10 mouse cellular contexts compared by ENCODE assay signal in the genomic region with DNA sequence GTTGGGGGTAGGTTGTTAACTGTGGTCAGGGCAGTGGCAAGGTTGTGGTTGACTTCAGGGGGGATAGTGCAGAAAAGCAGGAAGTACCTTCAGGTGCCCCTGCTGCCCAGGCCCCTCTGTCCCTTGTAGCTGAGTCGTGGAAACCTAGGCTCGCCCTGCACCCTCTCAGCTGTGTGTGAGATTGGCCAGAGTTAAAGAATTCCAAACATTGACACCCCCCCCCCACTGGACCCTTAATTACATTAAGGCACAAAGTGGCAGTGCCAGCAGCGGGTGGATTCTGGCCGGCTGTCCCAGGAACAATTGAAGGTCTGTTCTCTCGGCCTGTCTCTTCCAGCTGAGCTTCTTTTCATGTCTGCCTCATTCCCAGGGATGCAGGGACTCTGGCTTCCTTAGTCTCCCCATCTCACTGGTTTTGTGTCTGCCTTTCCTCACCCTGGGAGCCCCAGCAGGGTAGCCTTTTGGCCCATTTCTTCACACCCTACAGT. TPM values are rescaled to one million over a fixed set of nuclear protein-coding genes. Genes with fewer than 3 reads are reported as not detected.
DNase-seq lines count a peak whose midpoint lies in the region; ATAC-seq and TF ChIP-seq lines count a peak whose summit lies in the region.
"Had no signal": no experiment of that assay in that cellular context is flagged by ENCODE, and none has a peak within 500 bp of the region (broad histone marks: within the 10 kb centered on the region; RNA-seq: fewer than 3 reads in every experiment).

No protein-coding gene starts in this region.

- no peak for TF ChIP-seq CTCF in hindbrain, postnatal 0 days (IDR thresholded peaks at IDR 0.05; ENCODE audit: low read depth)

- no peaks in the 10 kb centered on the region for H3K27me3 ChIP-seq in lung, embryonic 15.5 days
- no peaks in the 10 kb centered on the region for H3K27me3 ChIP-seq in forebrain, embryonic 11.5 days (ENCODE audit: control insufficient read depth, insufficient read depth, low read length)
- no peaks in the 10 kb centered on the region for H3K27me3 ChIP-seq in hindbrain, postnatal 0 days (ENCODE audit: insufficient read depth, low read length)
- no peaks in the 10 kb centered on the region for H3K27me3 ChIP-seq in neural tube, embryonic 13.5 days

- WGBS in lung, embryonic 15.5 days = 43% methylated on average over 5 of the region's 5 CpGs
- WGBS in forebrain, embryonic 11.5 days = 4% methylated on average over 5 of the region's 5 CpGs
- 20% methylated on average over 5 of the region's 5 CpGs for WGBS in hindbrain, postnatal 0 days
- 11% methylated on average over 5 of the region's 5 CpGs for WGBS in neural tube, embryonic 13.5 days

- no peak for DNase-seq in lung, postnatal 36 days
- no peak for DNase-seq in forebrain, embryonic 11.5 days (ENCODE audit: low spot score)
- DNase-seq in hindbrain, postnatal 0 days (ENCODE audit: low spot score) = peak; percentile 78
- DNase-seq in ovary, postnatal 10 days (ENCODE audit: low spot score) = no peak
- DNase-seq in heart, postnatal 36 days = no peak
- no peak for DNase-seq in yolk sac, embryonic 10.5 days (ENCODE audit: low spot score)
- DNase-seq: kidney, adult 18-20 months had no signal

- no peak overlapping the region for H3K9ac ChIP-seq in lung, embryonic 15.5 days
- no peak overlapping the region for H3K9ac ChIP-seq in forebrain, embryonic 11.5 days (ENCODE audit: low read length)
- no peak overlapping the region for H3K9ac ChIP-seq in hindbrain, postnatal 0 days (replicated peaks; ENCODE audit: low read length)
- no peak overlapping the region for H3K9ac ChIP-seq in neural tube, embryonic 13.5 days
- H3K9ac ChIP-seq: liver, embryonic 15.5 days had no signal

- H3K36me3 ChIP-seq in lung, embryonic 15.5 days = no peaks in the 10 kb centered on the region
- H3K36me3 ChIP-seq in forebrain, embryonic 11.5 days (ENCODE audit: control insufficient read depth, insufficient read depth, low read length) = no peaks in the 10 kb centered on the region
- no peaks in the 10 kb centered on the region for H3K36me3 ChIP-seq in hindbrain, postnatal 0 days (ENCODE audit: insufficient read depth, low read length)
- H3K36me3 ChIP-seq in neural tube, embryonic 13.5 days = no peaks in the 10 kb centered on the region
- H3K36me3 ChIP-seq: liver, embryonic 15.5 days had no signal

- H3K4me1 ChIP-seq in lung, embryonic 15.5 days = peaks cover 20% of the 10 kb centered on the region
- peaks cover 30% of the 10 kb centered on the region for H3K4me1 ChIP-seq in forebrain, embryonic 11.5 days (replicated peaks; ENCODE audit: control insufficient read depth, insufficient read depth, low read length)
- peaks cover 7% of the 10 kb centered on the region; the same call in 1 of the 2 replicates for H3K4me1 ChIP-seq in hindbrain, postnatal 0 days (ENCODE audit: insufficient read depth, low read length)
- peaks cover 67% of the 10 kb centered on the region for H3K4me1 ChIP-seq in neural tube, embryonic 13.5 days (replicated peaks)

- peak overlapping the region; percentile 41; the same call in 1 of the 2 replicates for H3K27ac ChIP-seq in lung, embryonic 15.5 days
- H3K27ac ChIP-seq in forebrain, embryonic 11.5 days (ENCODE audit: low read depth, low read length) = peak overlapping the region; percentile 37
- H3K27ac ChIP-seq in hindbrain, postnatal 0 days = peak overlapping the region; percentile 62
- peak overlapping the region; percentile 83 for H3K27ac ChIP-seq in neural tube, embryonic 13.5 days (replicated peaks)
- H3K27ac ChIP-seq: liver, embryonic 15.5 days had no signal

- no peaks in the 10 kb centered on the region for H3K9me3 ChIP-seq in lung, embryonic 15.5 days
- no peaks in the 10 kb centered on the region for H3K9me3 ChIP-seq in forebrain, embryonic 11.5 days (ENCODE audit: control insufficient read depth, low read length)
- no peaks in the 10 kb centered on the region for H3K9me3 ChIP-seq in hindbrain, postnatal 0 days (ENCODE audit: low read length)
- no peaks in the 10 kb centered on the region for H3K9me3 ChIP-seq in neural tube, embryonic 13.5 days
- H3K9me3 ChIP-seq: liver, embryonic 15.5 days had no signal

- no peak overlapping the region for H3K4me3 ChIP-seq in lung, embryonic 15.5 days
- H3K4me3 ChIP-seq in forebrain, embryonic 11.5 days (ENCODE audit: low read depth, low read length) = no peak overlapping the region
- no peak overlapping the region for H3K4me3 ChIP-seq in hindbrain, postnatal 0 days (ENCODE audit: low read length)
- no peak overlapping the region for H3K4me3 ChIP-seq in neural tube, embryonic 13.5 days
- H3K4me3 ChIP-seq: liver, embryonic 15.5 days had no signal

- H3K4me2 ChIP-seq in lung, embryonic 15.5 days = no peak overlapping the region
- H3K4me2 ChIP-seq in forebrain, embryonic 11.5 days (ENCODE audit: low read depth, low read length, severe bottlenecking) = peak overlapping the region; percentile 15; the same call in 1 of the 2 replicates
- H3K4me2 ChIP-seq in hindbrain, postnatal 0 days (ENCODE audit: low read depth, low read length) = no peak overlapping the region
- H3K4me2 ChIP-seq in neural tube, embryonic 13.5 days = no peak overlapping the region
- H3K4me2 ChIP-seq: liver, embryonic 15.5 days had no signal

- no peak for ATAC-seq in lung, embryonic 15.5 days (ENCODE audit: borderline replicate concordance, extremely low read depth, low FRiP score, low TSS enrichment)
- ATAC-seq in forebrain, embryonic 11.5 days (replicated peaks; ENCODE audit: low FRiP score) = peak; percentile 18; the same call in 1 of the 2 replicates
- ATAC-seq in hindbrain, postnatal 0 days = peak; percentile 86
- peak; percentile 80 for ATAC-seq in neural tube, embryonic 13.5 days (ENCODE audit: low read depth)

- intact Hi-C loops in heart, postnatal 36 days (cut with DNase I) = no loop called here

RNA-seq across cellular contexts. Expression of gene Cuedc1, which starts 28.5 kb away (rescaled TPM):
- polyA plus RNA-seq in lung, embryonic 15.5 days (2015; fragmentation: Nextera tagmentation; extraction: Ambion mirVana) = 17.7 and 19.7 TPM in 2 replicates
- 26.2 and 29.0 TPM in 2 replicates for polyA plus RNA-seq in forebrain, embryonic 11.5 days (2014; fragmentation: Nextera tagmentation; extraction: Ambion mirVana)
- total RNA-seq in hindbrain, postnatal 0 days (2014; rRNA removed) = 33.6 and 44.6 TPM in 2 replicates
- 35.8 and 40.9 TPM in 2 replicates for polyA plus RNA-seq in hindbrain, postnatal 0 days (2015; fragmentation: Nextera tagmentation; extraction: Ambion mirVana)
- polyA plus RNA-seq in neural tube, embryonic 13.5 days (2015; fragmentation: Nextera tagmentation; extraction: Ambion mirVana) = 51.3 and 59.1 TPM in 2 replicates
- 10 to 100 TPM; 47.9 to 54.2 TPM for total RNA-seq in heart, postnatal 36 days (2021)

RNA-seq across cellular contexts. Expression of gene Vezf1, which starts 58.3 kb away (rescaled TPM):
- polyA plus RNA-seq in lung, embryonic 15.5 days (2015; fragmentation: Nextera tagmentation; extraction: Ambion mirVana) = 37.7 and 39.7 TPM in 2 replicates
- 84.8 and 87.7 TPM in 2 replicates for polyA plus RNA-seq in forebrain, embryonic 11.5 days (2014; fragmentation: Nextera tagmentation; extraction: Ambion mirVana)
- 32.7 and 33.5 TPM in 2 replicates for total RNA-seq in hindbrain, postnatal 0 days (2014; rRNA removed)
- 29.2 and 31.9 TPM in 2 replicates for polyA plus RNA-seq in hindbrain, postnatal 0 days (2015; fragmentation: Nextera tagmentation; extraction: Ambion mirVana)
- polyA plus RNA-seq in neural tube, embryonic 13.5 days (2015; fragmentation: Nextera tagmentation; extraction: Ambion mirVana) = 53.9 and 62.8 TPM in 2 replicates
- total RNA-seq in heart, postnatal 36 days (2021) = 10 to 100 TPM; 45.0 to 46.7 TPM
